ENCODE assay signal across 12 mouse cellular contexts in genomic region chr5:132394800-132395575, GRCm38 (mm10).
DNase-seq lines count a peak whose midpoint lies in the region; ATAC-seq and TF ChIP-seq lines count a peak whose summit lies in the region.
"Had no signal": no experiment of that assay in that cellular context is flagged by ENCODE, and none has a peak within 500 bp of the region (broad histone marks: within the 10 kb centered on the region; RNA-seq: fewer than 3 reads in every experiment).

No protein-coding gene starts in this region.

- no peak for TF ChIP-seq CTCF in lung, embryonic 14.5 days (IDR thresholded peaks at IDR 0.05; ENCODE audit: low read depth)
- no peak for TF ChIP-seq CTCF in lung, adult 2 months (IDR thresholded peaks at IDR 0.05; ENCODE audit: insufficient read depth, low read length)
- TF ChIP-seq CTCF in intestine, postnatal 0 days (IDR thresholded peaks at IDR 0.05; ENCODE audit: low read depth) = no peak
- no peak for TF ChIP-seq CTCF in stomach, postnatal 0 days (IDR thresholded peaks at IDR 0.05; ENCODE audit: low read depth)

- TF ChIP-seq EP300 in stomach, postnatal 0 days (optimal IDR thresholded peaks at IDR 0.05) = no peak

- H3K4me3 ChIP-seq in lung, embryonic 14.5 days (ENCODE audit: low read depth, low read length) = no peak overlapping the region
- no peak overlapping the region for H3K4me3 ChIP-seq in lung, adult 2 months (replicated peaks; ENCODE audit: extremely low read depth, low read depth, low read length)
- 0 out of 2 replicates have a peak overlapping the region, but pooled peaks have one; percentile 9 for H3K4me3 ChIP-seq in heart, embryonic 12.5 days
- no peak overlapping the region for H3K4me3 ChIP-seq in intestine, postnatal 0 days (ENCODE audit: low read depth, low read length)
- no peak overlapping the region for H3K4me3 ChIP-seq in stomach, postnatal 0 days (ENCODE audit: low read depth, low read length)
- no peak overlapping the region for H3K4me3 ChIP-seq in forebrain, embryonic 13.5 days
- H3K4me3 ChIP-seq: hindbrain, embryonic 13.5 days; kidney, embryonic 15.5 days; liver, embryonic 15.5 days had no signal

- H3K27ac ChIP-seq in lung, embryonic 14.5 days (ENCODE audit: low read depth) = no peak overlapping the region
- H3K27ac ChIP-seq in heart, embryonic 12.5 days (ENCODE audit: poor library complexity, severe bottlenecking) = peak overlapping the region; percentile 57
- no peak overlapping the region for H3K27ac ChIP-seq in intestine, postnatal 0 days (ENCODE audit: low read depth, low read length)
- H3K27ac ChIP-seq in stomach, postnatal 0 days (replicated peaks) = no peak overlapping the region
- no peak overlapping the region for H3K27ac ChIP-seq in forebrain, embryonic 13.5 days
- H3K27ac ChIP-seq: hindbrain, embryonic 13.5 days; kidney, embryonic 15.5 days; liver, embryonic 15.5 days had no signal

- peaks cover 8% of the 10 kb centered on the region for H3K4me1 ChIP-seq in lung, embryonic 14.5 days (ENCODE audit: insufficient read depth)
- no peaks in the 10 kb centered on the region for H3K4me1 ChIP-seq in lung, adult 2 months (ENCODE audit: control insufficient read depth, insufficient read depth, low read length)
- peaks cover 38% of the 10 kb centered on the region for H3K4me1 ChIP-seq in heart, embryonic 12.5 days (replicated peaks)
- no peaks in the 10 kb centered on the region for H3K4me1 ChIP-seq in intestine, postnatal 0 days (replicated peaks; ENCODE audit: control insufficient read depth, insufficient read depth, low read length)
- no peaks in the 10 kb centered on the region for H3K4me1 ChIP-seq in stomach, postnatal 0 days (replicated peaks; ENCODE audit: control insufficient read depth, insufficient read depth)
- peaks cover 57% of the 10 kb centered on the region for H3K4me1 ChIP-seq in forebrain, embryonic 13.5 days

- H3K36me3 ChIP-seq in lung, embryonic 14.5 days (ENCODE audit: insufficient read depth) = no peaks in the 10 kb centered on the region
- no peaks in the 10 kb centered on the region for H3K36me3 ChIP-seq in heart, embryonic 12.5 days
- H3K36me3 ChIP-seq in intestine, postnatal 0 days (ENCODE audit: control insufficient read depth, insufficient read depth) = no peaks in the 10 kb centered on the region
- H3K36me3 ChIP-seq in stomach, postnatal 0 days (ENCODE audit: control insufficient read depth, insufficient read depth, low read length) = no peaks in the 10 kb centered on the region
- H3K36me3 ChIP-seq in forebrain, embryonic 13.5 days (ENCODE audit: poor library complexity, severe bottlenecking) = no peaks in the 10 kb centered on the region
- H3K36me3 ChIP-seq: hindbrain, embryonic 13.5 days; kidney, embryonic 15.5 days; liver, embryonic 15.5 days had no signal

- peak; percentile 76 for DNase-seq in lung, embryonic 14.5 days
- DNase-seq in lung, adult 2 months = no peak
- DNase-seq in stomach, postnatal 0 days (ENCODE audit: low spot score) = peak; percentile 29
- DNase-seq in adrenal gland, postnatal 14 days = no peak
- DNase-seq: adrenal gland, adult 2 months had no signal

- 36% methylated on average over 6 of the region's 6 CpGs for WGBS in lung, embryonic 14.5 days
- WGBS in lung, adult 2 months = 44% methylated on average over 6 of the region's 6 CpGs
- whole genome bisulfite sequencing in heart, embryonic 12.5 days = 22% methylated on average over 6 of the region's 6 CpGs
- WGBS in intestine, postnatal 0 days = 45% methylated on average over 6 of the region's 6 CpGs
- WGBS in stomach, postnatal 0 days = 41% methylated on average over 6 of the region's 6 CpGs
- 46% methylated on average over 6 of the region's 6 CpGs for WGBS in forebrain, embryonic 13.5 days

- 0 out of 2 replicates have a peak overlapping the region, but pooled peaks have one; percentile 3 for H3K4me2 ChIP-seq in lung, embryonic 14.5 days
- H3K4me2 ChIP-seq in heart, embryonic 12.5 days = peak overlapping the region; percentile 50
- peak overlapping the region; percentile 13; the same call in 1 of the 2 replicates for H3K4me2 ChIP-seq in intestine, postnatal 0 days (replicated peaks; ENCODE audit: low read depth)
- H3K4me2 ChIP-seq in stomach, postnatal 0 days (replicated peaks; ENCODE audit: low read depth) = no peak overlapping the region
- H3K4me2 ChIP-seq in forebrain, embryonic 13.5 days = no peak overlapping the region
- H3K4me2 ChIP-seq: hindbrain, embryonic 13.5 days; kidney, embryonic 15.5 days; liver, embryonic 15.5 days had no signal

- no peak for TF ChIP-seq POLR2A in lung, adult 2 months (IDR thresholded peaks at IDR 0.05; ENCODE audit: borderline replicate concordance, extremely low read depth, low read depth, low read length)

- no peaks in the 10 kb centered on the region for H3K9me3 ChIP-seq in lung, embryonic 14.5 days (ENCODE audit: low read depth, low read length)
- H3K9me3 ChIP-seq in heart, embryonic 12.5 days (replicated peaks) = no peaks in the 10 kb centered on the region
- no peaks in the 10 kb centered on the region for H3K9me3 ChIP-seq in intestine, postnatal 0 days (ENCODE audit: control insufficient read depth)
- no peaks in the 10 kb centered on the region for H3K9me3 ChIP-seq in stomach, postnatal 0 days (ENCODE audit: control insufficient read depth, low read length)
- no peaks in the 10 kb centered on the region for H3K9me3 ChIP-seq in forebrain, embryonic 13.5 days (replicated peaks)
- H3K9me3 ChIP-seq: hindbrain, embryonic 13.5 days; kidney, embryonic 15.5 days; liver, embryonic 15.5 days had no signal

- H3K27me3 ChIP-seq in lung, embryonic 14.5 days (ENCODE audit: insufficient read depth, low read length) = no peaks in the 10 kb centered on the region
- no peaks in the 10 kb centered on the region for H3K27me3 ChIP-seq in heart, embryonic 12.5 days (replicated peaks)
- H3K27me3 ChIP-seq in intestine, postnatal 0 days (replicated peaks; ENCODE audit: control insufficient read depth, insufficient read depth, low read length) = no peaks in the 10 kb centered on the region
- H3K27me3 ChIP-seq in stomach, postnatal 0 days (ENCODE audit: control insufficient read depth, insufficient read depth, low read length) = no peaks in the 10 kb centered on the region
- no peaks in the 10 kb centered on the region for H3K27me3 ChIP-seq in forebrain, embryonic 13.5 days
- H3K27me3 ChIP-seq: CH12.LX; hindbrain, embryonic 13.5 days; kidney, embryonic 15.5 days; liver, embryonic 15.5 days had no signal

- H3K9ac ChIP-seq in lung, embryonic 14.5 days = no peak overlapping the region
- no peak overlapping the region for H3K9ac ChIP-seq in heart, embryonic 12.5 days
- no peak overlapping the region for H3K9ac ChIP-seq in intestine, postnatal 0 days (ENCODE audit: low read depth, low read length)
- H3K9ac ChIP-seq in stomach, postnatal 0 days (ENCODE audit: low read length) = no peak overlapping the region
- no peak overlapping the region for H3K9ac ChIP-seq in forebrain, embryonic 13.5 days
- H3K9ac ChIP-seq: hindbrain, embryonic 13.5 days; kidney, embryonic 15.5 days; liver, embryonic 15.5 days had no signal

- peak; percentile 58; the same call in 1 of the 2 replicates for ATAC-seq in lung, embryonic 14.5 days (ENCODE audit: insufficient read depth)
- no peak; the same call in 1 of the 2 replicates for ATAC-seq in heart, embryonic 12.5 days (ENCODE audit: insufficient number of reproducible peaks, low FRiP score)
- ATAC-seq in intestine, postnatal 0 days = peak; percentile 38; the same call in 1 of the 2 replicates
- ATAC-seq in stomach, postnatal 0 days (ENCODE audit: low FRiP score, low TSS enrichment) = peak; percentile 75; the same call in 1 of the 2 replicates
- no peak for ATAC-seq in forebrain, embryonic 13.5 days

Comparison
In these comparisons a context has a peak if more than half of its experiments do, and no peak if none do; other contexts are left out.
1. DNase-seq: peak in lung, embryonic 14.5 days (single experiment) and stomach, postnatal 0 days (single experiment); none in lung, adult 2 months (single experiment) and adrenal gland, postnatal 14 days (single experiment).
2. ATAC-seq: peak in lung, embryonic 14.5 days (single experiment), intestine, postnatal 0 days (single experiment) and stomach, postnatal 0 days (single experiment); none in heart, embryonic 12.5 days (single experiment) and forebrain, embryonic 13.5 days (single experiment).
3. H3K4me2 ChIP-seq: peak in lung, embryonic 14.5 days (single experiment), heart, embryonic 12.5 days (single experiment) and intestine, postnatal 0 days (single experiment); none in stomach, postnatal 0 days (single experiment) and forebrain, embryonic 13.5 days (single experiment).